Mouse (Mus musculus) MEL-GATA-1-ER (cell line): Measurements from ENCODE around the gene F830045P16Rik.
"Not testable (repeated sequence)": the region's sequence is repeated elsewhere in the genome, so short reads cannot be mapped to it uniquely, and the experiment has no call there.

Experiments used
- DNase-seq: peaks from one replicate; pipeline ENCODE4 v3.0.0-alpha.2; 2012; ENCODE audit warnings: low read depth; ENCODE audit errors: extremely low read depth

Gene F830045P16Rik

GRCm38 (mm10) chr2:129545596-129545995, 9.2 kb upstream of the F830045P16Rik start:
- no peak for DNase-seq

- no peak for DNase-seq
These were observed 8.5 kb upstream of the F830045P16Rik start for GRCm38 (mm10) chr2:129544919-129545318.

GRCm38 (mm10) chr2:129544448-129544847, 8.0 kb upstream of the F830045P16Rik start:
- DNase-seq, result no peak

- no peak for DNase-seq
These were observed 3.6 kb upstream of the F830045P16Rik start for GRCm38 (mm10) chr2:129540036-129540435.

DNA sequence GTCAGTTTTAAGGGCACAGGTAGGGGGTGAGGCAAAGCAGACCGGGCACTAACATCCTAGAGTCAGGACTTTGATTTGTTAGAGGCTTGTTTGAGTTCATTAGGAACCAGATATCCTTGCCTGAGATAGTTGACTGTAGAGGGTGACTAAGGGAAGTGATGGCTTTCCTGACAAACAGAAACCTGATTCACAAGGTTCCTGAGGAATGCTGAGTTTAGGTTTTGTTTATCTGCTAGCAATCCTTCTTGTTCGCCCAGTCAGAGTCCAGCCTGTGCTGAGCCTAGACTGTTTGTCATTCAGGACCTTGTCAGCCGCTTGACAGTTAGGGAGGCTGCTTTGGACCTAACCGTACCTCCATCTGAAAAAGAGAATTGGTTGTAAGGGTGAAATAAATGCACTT, 2.8 kb upstream of the F830045P16Rik start:
- no peak for DNase-seq

DNA sequence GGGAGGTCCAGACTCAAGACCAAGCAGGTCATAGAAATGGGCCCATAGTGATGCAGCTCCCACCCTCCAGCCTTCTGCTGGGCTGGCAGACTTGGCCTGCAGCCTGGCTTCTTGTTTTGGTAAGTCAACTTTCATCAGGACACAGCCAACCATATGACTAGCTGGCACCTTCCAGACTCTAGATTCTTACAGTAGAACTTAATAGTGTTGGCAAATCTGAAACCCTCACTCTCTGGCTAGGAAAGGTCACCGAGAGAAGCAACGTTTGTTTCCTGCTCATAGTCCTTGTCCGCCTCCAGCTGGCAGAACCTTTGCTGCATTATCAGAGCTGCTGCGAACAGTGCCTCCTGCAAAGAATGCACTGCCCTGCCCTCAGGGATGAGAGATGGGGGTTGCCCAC, 1.5 kb upstream of the F830045P16Rik start:
- no peak for DNase-seq

DNA sequence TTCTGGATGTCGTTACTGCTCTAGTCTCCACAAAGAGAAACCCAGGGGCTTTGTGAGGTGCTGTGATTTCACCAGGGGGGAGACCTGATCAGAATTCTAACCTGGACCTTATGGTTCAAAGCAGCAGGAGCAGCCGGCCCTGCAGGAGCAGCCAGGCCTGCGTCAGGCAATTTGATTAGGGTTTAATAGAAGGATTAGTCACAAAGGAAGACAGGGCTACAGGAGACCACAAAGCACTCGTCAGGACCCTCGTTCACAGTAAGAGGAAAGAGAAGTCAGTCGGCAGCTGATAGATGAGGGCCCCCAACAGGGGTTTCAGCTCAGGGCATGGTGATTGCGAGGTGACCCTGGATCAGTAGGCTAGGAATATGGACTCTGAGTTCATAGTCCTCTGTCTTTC, 958 bp upstream of the F830045P16Rik start:
- no peak for DNase-seq

- DNase-seq, result no peak
These were observed 524 bp upstream of the F830045P16Rik start for GRCm38 (mm10) chr2:129536926-129537325.

DNA sequence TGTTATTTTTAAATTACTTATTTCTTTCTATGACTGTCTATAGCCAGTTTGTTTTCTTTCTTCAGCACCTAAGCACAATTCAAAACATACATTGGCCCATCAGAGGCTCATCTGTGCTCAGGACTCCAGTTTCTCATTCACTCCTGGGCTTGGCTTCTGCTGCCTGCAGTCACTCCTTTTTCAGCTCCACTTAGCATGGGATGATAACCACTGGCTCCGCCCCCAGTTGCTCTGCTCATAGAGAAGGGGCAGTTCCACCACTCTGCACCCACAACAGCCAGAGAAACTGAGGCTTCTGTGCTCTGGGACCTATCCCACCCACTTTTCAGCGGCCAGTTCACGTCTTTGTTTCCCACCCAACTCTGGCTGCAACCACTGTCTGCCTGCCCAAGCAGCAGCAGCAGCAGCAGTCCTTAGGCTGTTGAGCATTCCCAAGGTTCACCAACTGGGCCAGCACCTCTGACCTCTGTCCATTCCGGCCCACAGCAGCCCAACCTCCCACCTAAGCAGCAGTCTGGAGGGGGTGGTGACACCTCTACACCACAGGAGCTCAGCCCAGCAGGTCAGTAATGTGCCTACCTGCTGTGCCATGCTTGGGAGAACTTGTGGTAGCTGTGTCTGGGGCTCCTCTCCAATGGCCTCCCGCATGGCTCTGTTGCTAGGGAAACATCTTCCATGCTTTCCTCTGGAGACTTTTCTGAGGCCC, 1.4 kb downstream of the F830045P16Rik start:
- DNase-seq, result no peak

GRCm38 (mm10) chr2:129531890-129532289, 4.5 kb downstream of the F830045P16Rik start:
- DNase-seq, result no peak

DNA sequence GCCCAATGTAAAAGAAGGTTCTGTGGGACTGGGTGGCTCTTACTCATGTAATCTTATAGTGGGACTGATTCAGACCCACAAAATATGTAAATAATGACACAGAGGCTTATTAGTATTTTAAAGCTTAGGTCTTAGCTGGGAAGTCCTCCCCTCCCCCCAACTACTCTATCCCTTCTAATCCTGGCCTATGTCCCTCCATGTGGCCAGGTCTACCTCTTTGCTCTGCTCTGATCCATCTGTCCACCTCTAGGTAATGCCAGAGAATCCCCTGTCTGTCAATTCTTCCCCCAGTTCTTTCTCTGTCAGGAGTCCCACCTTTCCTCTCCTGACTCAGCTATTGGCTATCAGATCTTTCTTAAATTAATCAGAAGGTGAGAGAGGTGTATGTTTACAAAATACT, 5.3 kb downstream of the F830045P16Rik start:
- no peak for DNase-seq

DNA sequence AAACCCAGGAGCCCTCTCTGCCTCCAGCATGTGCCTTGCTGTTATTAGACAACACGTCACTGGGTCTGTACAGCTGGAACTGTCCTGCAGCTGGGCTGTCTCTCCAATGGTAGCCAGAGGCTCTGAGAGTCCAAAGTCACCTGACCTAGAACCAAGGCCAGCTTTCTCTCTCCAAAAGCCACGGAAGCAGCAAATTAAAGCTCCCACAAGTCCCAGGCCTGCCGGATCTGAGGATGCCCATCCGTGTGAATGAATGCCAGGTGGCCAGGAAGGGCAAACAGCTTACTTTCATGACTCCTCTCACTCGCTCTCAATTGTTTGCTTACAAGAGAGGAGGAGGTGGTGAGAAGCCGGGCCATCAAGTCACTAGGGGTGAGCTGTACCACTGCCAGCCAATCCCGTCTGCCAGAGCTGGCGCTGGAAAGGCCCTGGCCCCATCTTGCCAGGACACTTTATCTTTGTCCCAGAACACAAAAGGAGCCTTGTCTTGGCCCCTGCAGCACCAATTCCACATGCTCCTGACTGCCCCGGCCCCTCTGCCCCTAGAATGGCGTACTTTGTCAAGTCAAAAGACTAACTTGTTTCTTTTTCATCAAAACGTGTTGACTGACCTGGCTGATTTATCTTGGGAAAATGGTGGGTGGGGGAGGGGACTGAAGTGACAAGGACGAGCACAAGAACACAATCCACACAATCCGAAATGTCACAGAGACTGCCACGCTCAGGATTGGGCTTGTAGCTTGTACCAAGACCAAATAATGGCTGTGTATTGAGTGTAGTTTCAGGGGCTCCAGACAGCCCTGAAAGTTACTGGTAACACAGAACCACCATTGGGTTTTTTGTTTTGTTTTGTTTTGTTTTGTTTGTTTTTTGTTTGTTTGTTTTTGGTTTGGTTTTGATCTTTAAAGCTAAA, 6.8 kb downstream of the F830045P16Rik start:
- DNase-seq, result no peak

DNA sequence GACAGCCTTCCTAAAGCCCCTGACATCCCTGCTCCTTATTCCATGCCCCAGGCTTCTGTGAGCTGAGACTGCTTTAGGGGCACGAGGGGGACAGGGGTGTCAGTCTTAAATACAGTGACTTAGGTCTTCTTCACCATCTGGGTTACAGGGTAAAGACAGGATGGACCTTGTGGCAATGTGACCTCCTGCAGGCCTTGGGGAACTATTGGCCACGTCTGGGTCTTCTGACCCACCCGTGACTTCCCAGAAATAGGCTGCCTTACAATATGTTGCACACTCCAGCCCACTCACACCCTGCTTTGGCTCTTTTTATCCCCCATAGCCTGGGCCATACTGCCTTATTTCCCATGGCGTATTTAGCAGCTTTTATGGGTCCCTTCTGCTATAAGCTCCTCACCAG, 8.5 kb downstream of the F830045P16Rik start:
- DNase-seq, result no peak

DNA sequence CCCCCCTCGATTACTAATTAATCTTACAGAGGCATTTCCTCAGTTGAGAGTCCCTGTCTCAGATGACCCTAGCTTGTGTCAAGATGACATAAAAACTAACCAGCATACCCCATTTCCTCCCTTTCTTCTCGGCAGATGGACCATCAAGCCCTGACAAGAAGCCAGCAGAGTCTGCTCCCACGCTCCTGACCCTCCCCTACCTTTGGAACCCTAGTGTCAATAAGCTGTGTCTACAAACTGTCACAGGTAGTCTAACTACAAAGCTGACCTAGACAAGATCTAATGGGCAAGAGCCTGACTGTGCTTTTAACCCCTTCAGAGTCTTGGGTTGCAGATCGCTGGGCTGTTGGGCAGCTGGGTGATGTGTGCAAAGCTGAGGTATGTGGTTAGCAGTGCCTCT, 10.1 kb downstream of the F830045P16Rik start:
- DNase-seq, result no peak

DNA sequence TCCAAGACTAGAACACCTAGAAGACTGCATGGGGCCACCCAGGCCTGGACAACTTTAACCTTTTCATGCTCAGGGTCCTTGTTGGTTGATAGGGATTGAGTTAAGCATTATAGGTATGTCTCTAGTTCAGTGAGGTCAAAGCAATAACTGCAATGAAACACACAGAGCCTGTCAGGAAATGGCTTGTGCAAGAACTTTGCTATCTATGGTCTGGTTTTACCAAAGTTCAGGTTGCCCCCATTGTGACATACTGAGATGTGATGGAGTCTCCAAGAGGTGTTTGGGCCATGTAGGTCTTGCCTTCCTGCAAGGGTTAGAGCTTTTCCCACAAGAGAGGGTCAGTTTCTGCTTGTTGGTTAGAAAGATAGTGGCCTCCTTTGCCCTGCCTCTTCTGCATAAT, 10.8 kb downstream of the F830045P16Rik start:
- no peak for DNase-seq

GRCm38 (mm10) chr2:129518526-129518925, 17.9 kb downstream of the F830045P16Rik start:
- DNase-seq, result no peak

DNA sequence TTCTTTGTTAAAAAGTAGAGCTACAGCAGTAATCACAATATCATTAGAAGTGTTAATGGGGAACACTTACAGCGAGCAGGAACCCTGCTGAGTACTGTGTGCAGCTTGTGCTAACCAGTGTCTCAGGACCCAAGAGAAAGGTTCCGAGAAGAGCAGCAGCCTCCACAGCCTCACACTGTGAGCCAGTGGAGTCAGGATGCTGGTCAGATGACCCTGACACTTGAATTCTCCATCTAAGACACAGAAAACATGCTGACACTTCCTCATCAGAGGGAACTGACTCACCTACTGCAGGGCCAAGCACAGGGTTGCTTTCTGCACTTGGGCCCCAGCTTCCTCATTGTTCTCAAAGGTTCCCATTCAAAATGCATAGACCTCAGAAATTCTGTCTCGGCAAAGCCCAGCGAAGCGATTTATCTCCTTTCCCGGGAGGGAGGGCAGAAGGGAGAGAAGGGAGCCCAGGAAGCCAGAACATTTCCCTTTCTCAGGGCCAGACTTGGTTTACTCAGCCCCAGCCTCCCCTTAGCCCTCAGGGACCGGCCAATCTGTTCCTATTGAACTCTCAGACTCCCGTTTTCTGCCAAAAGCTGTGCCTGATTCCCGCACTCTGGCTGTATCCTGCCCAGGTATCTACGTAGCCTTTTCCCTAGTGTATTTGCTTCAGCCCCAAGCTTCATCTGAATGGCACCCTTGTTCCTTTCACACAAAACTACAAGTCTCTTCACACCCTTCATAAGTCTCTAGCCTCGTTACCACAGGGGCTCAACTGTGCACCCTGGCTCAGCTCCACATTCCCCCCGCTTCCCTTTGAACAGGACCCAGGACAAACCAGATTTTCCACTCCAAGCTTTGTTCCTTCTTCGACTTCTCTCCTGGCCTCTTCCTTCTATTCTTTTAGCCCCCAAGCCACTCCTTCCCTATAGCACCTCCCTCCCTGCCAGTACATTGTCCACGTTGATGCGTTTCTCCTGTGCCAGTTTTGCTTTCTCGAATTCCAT, 21.2 kb downstream of the F830045P16Rik start:
- no peak for DNase-seq

DNA sequence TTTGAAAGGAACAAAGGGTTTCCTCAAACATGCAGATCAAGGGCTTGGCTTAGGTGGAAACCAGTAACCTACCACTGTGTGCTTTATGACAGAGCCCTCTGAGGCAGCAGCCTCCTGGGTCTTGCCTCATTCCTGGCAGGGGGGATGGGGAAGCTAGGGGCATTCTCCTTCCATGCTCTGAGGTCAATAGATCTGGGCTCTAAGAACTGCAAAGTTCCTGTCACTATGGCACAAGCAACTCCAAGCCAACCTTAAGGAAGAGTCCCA, 22.1 kb downstream of the F830045P16Rik start:
- no peak for DNase-seq

- DNase-seq, result no peak
These were observed 22.6 kb downstream of the F830045P16Rik start for GRCm38 (mm10) chr2:129513546-129514400.

DNA sequence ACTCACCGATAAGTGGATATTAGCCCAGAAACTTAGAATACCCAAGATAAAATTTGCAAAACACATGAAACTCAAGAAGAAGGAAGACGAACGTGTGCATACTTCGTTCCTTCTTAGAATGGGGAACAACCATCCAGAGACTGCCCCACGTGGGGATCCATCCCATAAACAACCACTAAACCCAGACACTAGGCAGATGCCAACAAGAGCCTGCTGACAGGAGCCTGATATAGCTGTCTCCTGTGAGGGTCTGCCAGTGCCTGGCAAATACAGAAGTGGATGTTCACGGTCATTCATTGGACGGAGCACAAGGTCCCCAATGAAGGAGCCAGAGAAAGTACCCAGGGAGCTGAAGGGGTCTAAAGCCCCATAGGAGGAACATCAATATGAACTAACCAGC, 24.3 kb downstream of the F830045P16Rik start:
- DNase-seq, result not testable (repeated sequence)

- no peak for DNase-seq
These were observed 33.8 kb downstream of the F830045P16Rik start for GRCm38 (mm10) chr2:129502641-129503040.
